Mouse (Mus musculus): ENCODE measurements around the gene Tshr. TPM values are rescaled to one million over a fixed set of nuclear protein-coding genes. Genes with fewer than 3 reads are reported as not detected.

The Tshr gene
- polyA plus RNA-seq, 1 experiment from 2014 or later = 0.16 TPM

DNA sequence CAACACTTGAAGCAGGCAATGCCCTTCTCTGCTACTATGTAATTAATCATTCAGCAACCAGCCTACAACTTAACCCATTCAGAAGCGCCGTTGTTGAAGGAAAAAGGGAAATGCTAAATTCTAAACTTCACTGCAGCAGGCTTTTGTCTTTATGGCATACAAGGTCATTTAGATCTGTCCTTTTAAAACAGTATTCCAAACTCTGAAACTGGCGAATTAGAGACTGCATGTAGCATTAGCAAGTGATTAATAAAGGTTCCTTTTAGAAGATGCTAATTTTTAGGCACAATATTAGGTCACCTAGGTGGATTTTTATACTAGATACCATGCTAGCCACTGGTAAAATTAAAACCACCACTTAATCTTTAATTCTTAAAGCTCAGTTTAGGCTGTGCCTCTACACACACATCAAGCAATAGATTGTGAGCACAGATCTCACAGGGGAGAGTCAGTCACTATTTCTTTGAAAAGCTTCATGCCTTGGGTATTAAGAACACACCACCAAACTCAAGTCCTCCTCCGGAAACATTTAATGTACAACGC is 203.2 kb downstream of the Tshr start:
- 12% methylated on average over 5 of the region's 5 CpGs for WGBS
- DNase-seq = peak; percentile 47
- no peak for ATAC-seq (ENCODE audit: low FRiP score, low TSS enrichment)

DNA sequence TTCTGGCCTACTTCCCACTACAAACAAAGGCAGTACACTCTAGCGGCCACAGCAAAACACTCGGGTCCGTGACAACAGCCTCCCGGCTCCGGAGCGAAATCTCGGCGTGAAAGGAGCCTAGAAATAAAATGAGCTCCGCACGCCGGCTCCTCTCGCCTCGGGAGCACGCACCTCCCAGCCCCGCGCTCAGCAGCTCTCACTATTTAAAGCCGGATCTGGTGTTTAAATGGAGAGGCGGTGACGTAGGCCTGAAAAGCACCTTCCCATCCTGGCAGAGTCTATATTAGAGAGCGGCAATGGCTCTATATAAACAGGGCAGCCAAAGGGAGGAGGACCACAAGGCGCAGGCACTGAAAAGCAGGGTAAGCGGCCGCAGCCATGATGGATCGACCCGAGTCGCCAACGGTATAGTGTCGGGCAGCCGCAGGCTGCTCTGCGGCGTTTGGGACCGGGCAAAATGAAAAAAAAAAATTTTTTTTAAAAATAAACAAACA is 203.9 kb downstream of the Tshr start:
- Histone ChIP-seq H3K27ac (replicated peaks; ENCODE audit: low read depth, low read length) (peak overlapping the region; percentile 100), H3K27me3 (ENCODE audit: control insufficient read depth, insufficient read depth, low read length) (no peaks in the 10 kb centered on the region), H3K4me3 (replicated peaks; ENCODE audit: low read depth, low read length) (peak overlapping the region; percentile 86), H3K9ac (replicated peaks; ENCODE audit: low read length) (peak overlapping the region; percentile 100), H3K36me3 (ENCODE audit: control insufficient read depth, insufficient read depth, low read length) (peaks cover 17% of the 10 kb centered on the region), H3K9me3 (ENCODE audit: control insufficient read depth, low read length) (no peaks in the 10 kb centered on the region), H3K4me2 (ENCODE audit: low read length) (peak overlapping the region; percentile 71), H3K4me1 (ENCODE audit: control insufficient read depth, insufficient read depth, low read length) (peaks cover 31% of the 10 kb centered on the region)
- ATAC-seq (ENCODE audit: low FRiP score, low TSS enrichment) = peak; percentile 88
- WGBS = under 1% methylated on average over 32 of the region's 32 CpGs
- peak; percentile 96 for DNase-seq

More for the DNA sequence above, 203.2 kb downstream of the Tshr start:
- H3K4me2 ChIP-seq (ENCODE audit: low read length) = peak overlapping the region; percentile 71
- peak overlapping the region; percentile 86 for H3K4me3 ChIP-seq (replicated peaks; ENCODE audit: low read depth, low read length)
- no peaks in the 10 kb centered on the region for H3K27me3 ChIP-seq (ENCODE audit: control insufficient read depth, insufficient read depth, low read length)
- no peaks in the 10 kb centered on the region for H3K9me3 ChIP-seq (ENCODE audit: control insufficient read depth, low read length)
- H3K4me1 ChIP-seq (ENCODE audit: control insufficient read depth, insufficient read depth, low read length) = peaks cover 37% of the 10 kb centered on the region
- peaks cover 21% of the 10 kb centered on the region for H3K36me3 ChIP-seq (ENCODE audit: control insufficient read depth, insufficient read depth, low read length)
- H3K9ac ChIP-seq (replicated peaks; ENCODE audit: low read length) = peak overlapping the region; percentile 100
- peak overlapping the region; percentile 100 for H3K27ac ChIP-seq (replicated peaks; ENCODE audit: low read depth, low read length)

DNA sequence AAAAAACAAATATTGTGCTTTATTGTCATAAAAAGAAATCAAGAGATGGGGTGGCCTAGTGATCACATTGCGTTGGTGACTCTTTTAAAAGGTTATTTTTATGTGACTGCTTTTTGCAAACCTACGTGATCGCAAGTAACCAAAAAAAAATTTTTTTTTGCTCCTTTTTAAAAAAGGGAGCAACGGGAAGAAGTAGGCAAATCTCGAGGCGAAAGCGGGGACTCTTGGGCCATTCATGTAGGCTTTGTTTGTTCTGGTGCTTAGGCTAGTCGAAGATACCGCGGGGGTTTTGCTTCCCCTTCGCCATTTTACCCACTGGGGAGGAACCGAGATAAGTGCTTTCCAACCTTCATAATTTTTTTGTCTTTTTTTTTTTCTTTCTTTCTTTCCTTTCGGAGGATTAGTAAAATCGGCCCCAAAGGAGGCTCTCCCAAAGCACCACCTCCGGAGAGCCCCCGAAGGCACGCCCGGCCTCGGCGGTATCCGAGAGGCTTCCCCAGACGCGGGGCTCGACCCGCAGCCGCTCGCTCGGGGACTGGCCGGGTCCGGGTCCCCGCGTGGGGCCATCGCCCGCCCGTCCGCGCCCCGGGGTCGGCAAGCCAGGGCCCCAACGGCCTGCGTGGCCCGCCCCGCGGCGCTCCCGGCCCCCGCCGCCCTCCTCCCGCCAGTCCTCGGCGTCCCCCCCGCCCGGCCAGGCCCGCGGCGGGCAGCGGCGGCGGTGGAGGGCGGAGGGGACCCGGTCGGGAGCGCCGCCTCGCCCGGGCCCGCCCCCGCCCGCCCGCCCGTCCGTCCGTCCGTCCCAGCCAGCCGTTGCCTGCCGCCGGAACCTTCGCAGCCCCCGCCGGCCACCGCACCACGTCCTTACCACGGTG is 204.5 kb downstream of the Tshr start:
- no peaks in the 10 kb centered on the region for H3K9me3 ChIP-seq (ENCODE audit: control insufficient read depth, low read length)
- ATAC-seq (ENCODE audit: low FRiP score, low TSS enrichment) (peak; percentile 14), DNase-seq (peak; percentile 80)
- peak overlapping the region; percentile 86 for H3K4me3 ChIP-seq (replicated peaks; ENCODE audit: low read depth, low read length)
- H3K9ac ChIP-seq (replicated peaks; ENCODE audit: low read length) = peak overlapping the region; percentile 100
- peaks cover 17% of the 10 kb centered on the region for H3K36me3 ChIP-seq (ENCODE audit: control insufficient read depth, insufficient read depth, low read length)
- peak overlapping the region; percentile 100 for H3K27ac ChIP-seq (replicated peaks; ENCODE audit: low read depth, low read length)
- under 1% methylated on average over 67 of the region's 83 CpGs for WGBS
- H3K4me2 ChIP-seq (ENCODE audit: low read length) = peak overlapping the region; percentile 71
- peaks cover 24% of the 10 kb centered on the region for H3K4me1 ChIP-seq (ENCODE audit: control insufficient read depth, insufficient read depth, low read length)
- H3K27me3 ChIP-seq (ENCODE audit: control insufficient read depth, insufficient read depth, low read length) = no peaks in the 10 kb centered on the region

DNA sequence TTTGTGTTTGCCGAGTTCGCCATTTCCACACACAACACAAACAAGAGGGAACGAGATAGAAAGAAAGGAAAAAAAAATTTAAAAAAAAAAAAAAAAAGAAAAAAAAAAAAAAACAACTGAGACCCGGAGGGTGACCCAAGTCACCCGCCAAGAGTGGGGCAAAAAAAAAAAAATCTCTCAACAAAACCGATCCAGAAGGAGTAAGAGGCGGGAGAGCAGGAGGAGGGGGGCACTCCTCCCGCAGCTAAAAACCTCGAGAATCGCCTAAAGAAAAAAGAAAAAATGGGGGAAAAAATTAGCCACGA is 205.1 kb downstream of the Tshr start:
- Histone ChIP-seq H3K9me3 (ENCODE audit: control insufficient read depth, low read length) (no peaks in the 10 kb centered on the region), H3K4me2 (ENCODE audit: low read length) (peak overlapping the region; percentile 71), H3K9ac (replicated peaks; ENCODE audit: low read length) (peak overlapping the region; percentile 100), H3K4me1 (ENCODE audit: control insufficient read depth, insufficient read depth, low read length) (peaks cover 20% of the 10 kb centered on the region), H3K27me3 (ENCODE audit: control insufficient read depth, insufficient read depth, low read length) (no peaks in the 10 kb centered on the region), H3K27ac (replicated peaks; ENCODE audit: low read depth, low read length) (peak overlapping the region; percentile 100), H3K4me3 (replicated peaks; ENCODE audit: low read depth, low read length) (peak overlapping the region; percentile 86), H3K36me3 (ENCODE audit: control insufficient read depth, insufficient read depth, low read length) (peaks cover 11% of the 10 kb centered on the region)
- DNase-seq (no peak), ATAC-seq (ENCODE audit: low FRiP score, low TSS enrichment) (no peak)
- WGBS = under 1% methylated on average over 11 of the region's 11 CpGs

DNA sequence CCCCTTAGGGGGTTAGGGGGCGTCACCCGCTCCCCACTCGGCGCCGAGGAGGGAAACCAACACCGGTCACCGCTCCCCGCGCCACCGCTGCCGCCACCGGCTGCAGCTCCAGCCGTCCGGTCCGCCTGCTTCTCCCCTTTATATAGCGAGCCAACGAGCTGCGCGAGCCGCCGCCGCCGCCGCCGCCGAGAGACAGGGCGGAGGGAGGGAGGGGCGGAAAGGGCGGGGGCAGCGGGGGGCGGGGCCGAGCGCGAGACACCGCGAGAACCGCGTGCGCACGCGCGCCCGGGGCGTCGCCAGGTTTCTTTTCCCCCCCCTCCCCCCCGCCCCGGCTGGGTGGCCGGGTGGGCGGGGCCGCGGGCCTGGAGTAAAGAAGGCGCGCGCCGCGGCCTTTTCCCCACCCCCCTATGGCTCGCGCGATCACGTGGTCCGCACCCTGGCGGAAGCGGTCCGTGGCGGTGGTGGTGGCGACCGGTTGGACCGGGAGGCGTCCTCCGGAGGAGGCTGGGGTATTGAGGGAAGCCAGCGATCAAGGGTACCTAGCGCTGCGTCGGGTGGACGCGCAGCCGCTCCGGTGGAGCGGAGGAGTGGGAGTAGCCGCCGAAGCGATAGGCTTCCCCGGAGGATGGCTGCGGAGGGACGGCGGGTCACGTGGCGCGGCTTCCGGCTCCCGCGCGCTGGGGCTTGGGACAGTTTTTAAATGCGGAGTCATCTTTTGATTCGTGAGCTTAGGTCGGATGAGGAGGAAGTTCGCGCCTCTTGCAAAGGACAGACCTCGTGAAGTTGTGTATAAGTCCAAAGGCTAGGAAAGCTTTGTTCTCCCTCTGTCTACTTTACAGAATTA is 205.7 kb downstream of the Tshr start, which contains the start of gene Gtf2a1:
TSS of gene Gtf2a1 (minus strand) at position 641 of the 844 bp plus-strand sequence.
- peak within 1 kb of the TSS; percentile 73 for H3K4me2 ChIP-seq (ENCODE audit: low read length)
- H3K27me3 ChIP-seq (ENCODE audit: control insufficient read depth, insufficient read depth, low read length) = no peaks in the 10 kb centered on the region
- DNase-seq (peak; percentile 99), ATAC-seq (ENCODE audit: low FRiP score, low TSS enrichment) (peak; percentile 90)
- peaks cover 17% of the 10 kb centered on the region for H3K4me1 ChIP-seq (ENCODE audit: control insufficient read depth, insufficient read depth, low read length)
- no peaks in the 10 kb centered on the region for H3K9me3 ChIP-seq (ENCODE audit: control insufficient read depth, low read length)
- H3K27ac ChIP-seq (replicated peaks; ENCODE audit: low read depth, low read length) = peak within 1 kb of the TSS; percentile 100
- H3K36me3 ChIP-seq (ENCODE audit: control insufficient read depth, insufficient read depth, low read length) = peaks cover 6% of the 10 kb centered on the region
- WGBS = under 1% methylated on average over 84 of the region's 99 CpGs
- H3K9ac ChIP-seq (replicated peaks; ENCODE audit: low read length) = peak within 1 kb of the TSS; percentile 100
- peak within 1 kb of the TSS; percentile 86 for H3K4me3 ChIP-seq (replicated peaks; ENCODE audit: low read depth, low read length)

DNA sequence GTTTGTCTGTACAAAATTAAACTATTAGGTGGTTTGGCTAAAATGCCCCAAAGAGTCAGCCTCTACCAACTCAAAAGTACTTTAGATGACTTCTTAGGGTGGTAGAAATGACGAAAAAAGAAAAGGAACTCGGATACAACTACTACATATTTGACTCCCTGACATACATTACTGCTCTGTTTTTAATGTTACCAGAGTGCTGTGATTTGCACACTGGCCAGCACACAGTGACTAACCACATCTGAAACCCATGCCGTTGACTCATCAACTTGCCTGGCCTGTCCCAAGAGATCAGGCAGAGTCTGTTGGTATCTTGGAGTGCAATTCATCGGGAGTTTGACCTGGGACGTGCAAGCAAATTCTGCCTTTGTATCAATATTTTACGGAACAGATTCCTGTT is 206.4 kb downstream of the Tshr start:
- H3K4me3 ChIP-seq (replicated peaks; ENCODE audit: low read depth, low read length) = peak overlapping the region; percentile 86
- peak overlapping the region; percentile 100 for H3K27ac ChIP-seq (replicated peaks; ENCODE audit: low read depth, low read length)
- peak overlapping the region; percentile 100 for H3K9ac ChIP-seq (replicated peaks; ENCODE audit: low read length)
- no peaks in the 10 kb centered on the region for H3K9me3 ChIP-seq (ENCODE audit: control insufficient read depth, low read length)
- H3K4me1 ChIP-seq (ENCODE audit: control insufficient read depth, insufficient read depth, low read length) = peaks cover 15% of the 10 kb centered on the region
- ATAC-seq (ENCODE audit: low FRiP score, low TSS enrichment) (no peak), DNase-seq (peak; percentile 39)
- 20% methylated on average over 6 of the region's 6 CpGs for WGBS
- peak overlapping the region; percentile 73 for H3K4me2 ChIP-seq (ENCODE audit: low read length)
- H3K27me3 ChIP-seq (ENCODE audit: control insufficient read depth, insufficient read depth, low read length) = no peaks in the 10 kb centered on the region
- H3K36me3 ChIP-seq (ENCODE audit: control insufficient read depth, insufficient read depth, low read length) = peaks cover 3% of the 10 kb centered on the region; the same call in 1 of the 2 replicates

DNA sequence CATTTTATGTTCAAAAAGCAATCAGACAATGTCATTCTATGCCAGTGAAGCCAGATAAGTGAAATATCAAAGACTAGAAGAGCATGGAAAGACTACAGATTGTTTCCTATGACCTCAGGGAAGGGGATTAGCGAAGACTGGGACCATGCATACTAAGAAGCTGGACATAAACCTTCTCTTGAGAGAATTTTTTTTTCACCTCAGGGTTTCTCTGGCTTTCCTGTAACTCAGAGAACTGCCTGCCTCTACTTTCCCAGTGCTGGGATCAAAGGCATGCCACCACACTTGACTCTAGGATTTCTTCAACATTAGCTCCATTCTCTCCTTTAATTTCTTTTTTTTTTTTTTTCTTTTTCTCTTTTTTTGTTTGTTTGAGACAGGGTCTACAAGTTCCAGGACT is 206.8 kb downstream of the Tshr start:
- Histone ChIP-seq H3K4me3 (replicated peaks; ENCODE audit: low read depth, low read length) (peak overlapping the region; percentile 86), H3K27ac (replicated peaks; ENCODE audit: low read depth, low read length) (peak overlapping the region; percentile 100; the same call in 1 of the 2 replicates), H3K27me3 (ENCODE audit: control insufficient read depth, insufficient read depth, low read length) (no peaks in the 10 kb centered on the region), H3K9me3 (ENCODE audit: control insufficient read depth, low read length) (no peaks in the 10 kb centered on the region), H3K36me3 (ENCODE audit: control insufficient read depth, insufficient read depth, low read length) (no peaks in the 10 kb centered on the region), H3K4me2 (ENCODE audit: low read length) (peak overlapping the region; percentile 73), H3K9ac (replicated peaks; ENCODE audit: low read length) (peak overlapping the region; percentile 100), H3K4me1 (ENCODE audit: control insufficient read depth, insufficient read depth, low read length) (peaks cover 15% of the 10 kb centered on the region)
- ATAC-seq (ENCODE audit: low FRiP score, low TSS enrichment) (no peak), DNase-seq (no peak)
- WGBS = 33% methylated on average over 1 of the region's 1 CpGs

DNA sequence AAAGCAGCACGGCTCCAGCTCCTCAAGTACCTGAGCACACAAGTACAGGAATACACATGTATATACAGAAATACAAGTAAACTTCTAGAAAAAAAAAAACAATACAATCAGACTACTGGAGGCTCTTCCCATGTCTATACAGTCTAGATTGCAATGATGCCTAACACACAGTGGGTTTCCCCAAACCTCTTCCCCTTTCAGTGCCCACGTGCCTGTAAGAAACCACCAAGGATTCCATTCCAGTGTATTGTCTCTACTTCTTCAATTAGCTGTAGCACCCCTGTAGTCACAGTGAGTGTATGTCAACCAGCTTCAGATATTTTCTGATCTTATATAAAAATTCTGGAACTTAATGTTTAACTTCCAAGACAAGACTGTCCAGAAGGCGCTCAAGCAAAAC is 207.8 kb downstream of the Tshr start:
- 94% methylated on average over 3 of the region's 3 CpGs for WGBS

More for the DNA sequence above, 207.8 kb downstream of the Tshr start:
- Histone ChIP-seq H3K36me3 (ENCODE audit: control insufficient read depth, insufficient read depth, low read length) (no peaks in the 10 kb centered on the region), H3K27me3 (ENCODE audit: control insufficient read depth, insufficient read depth, low read length) (no peaks in the 10 kb centered on the region), H3K27ac (replicated peaks; ENCODE audit: low read depth, low read length) (no peak overlapping the region), H3K4me3 (replicated peaks; ENCODE audit: low read depth, low read length) (no peak overlapping the region), H3K4me2 (ENCODE audit: low read length) (no peak overlapping the region), H3K9ac (replicated peaks; ENCODE audit: low read length) (no peak overlapping the region), H3K9me3 (ENCODE audit: control insufficient read depth, low read length) (no peaks in the 10 kb centered on the region), H3K4me1 (ENCODE audit: control insufficient read depth, insufficient read depth, low read length) (peaks cover 10% of the 10 kb centered on the region)
- no peak for DNase-seq
- ATAC-seq (ENCODE audit: low FRiP score, low TSS enrichment) = no peak
